Mouse (Mus musculus) embryonic fibroblast, embryonic 13.5 days (primary cell): Measurements from ENCODE around the gene Hps5. TPM values are rescaled to one million over a fixed set of nuclear protein-coding genes. Genes with fewer than 3 reads are reported as not detected.
"Not testable (repeated sequence)": the region's sequence is repeated elsewhere in the genome, so short reads cannot be mapped to it uniquely, and the experiment has no call there.

Experiments
- H3K27ac ChIP-seq: 2 replicates; pipeline ENCODE4 v1.5.1; 2012; ENCODE audit warnings: low read length, control low read depth, inconsistent platforms; ENCODE audit not compliant: insufficient read depth
- H3K4me1 ChIP-seq: 2 replicates; pipeline ENCODE4 v1.6.1; 2011; ENCODE audit warnings: low read length; ENCODE audit not compliant: control insufficient read depth, insufficient read depth
- H3K4me3 ChIP-seq: 2 replicates; pipeline ENCODE4 v1.5.1; 2011; ENCODE audit warnings: mild to moderate bottlenecking, control low read depth, low read length; ENCODE audit not compliant: insufficient read depth
- CTCF ChIP-seq: IDR thresholded peaks from 2 replicates; pipeline ENCODE4 v1.5.1; 2011; ENCODE audit warnings: mild to moderate bottlenecking, control low read depth, low read length, moderate library complexity, borderline replicate concordance; ENCODE audit not compliant: insufficient read depth
- POLR2A ChIP-seq: IDR thresholded peaks from 2 replicates; pipeline ENCODE4 v1.6.1; 2011; ENCODE audit warnings: low read depth, mild to moderate bottlenecking, control low read depth, low read length, moderate library complexity
- polyA plus RNA-seq: library from polyadenylated mRNA; stranded (reverse); fragments of >200 nt; gene quantifications from 2 replicates; pipeline ENCODE4 v1.2.4, GENCODE M21; 2011; ENCODE audit warnings: low read depth; ENCODE audit not compliant: missing spikeins, insufficient read length

Hps5 gene
- polyA plus RNA-seq, 1 experiment, result 25.9 TPM

GRCm38 (mm10) chr7:46838104-46838671 is 42.3 kb upstream of the Hps5 start:
- TF ChIP-seq CTCF (no peak), POLR2A (peak; percentile 90)
- peaks cover 6% of the 10 kb centered on the region; the same call in 1 of the 2 replicates for H3K4me1 ChIP-seq
- H3K27ac ChIP-seq, result peak overlapping the region; percentile 88
- no peak overlapping the region for H3K4me3 ChIP-seq

GRCm38 (mm10) chr7:46837073-46837472 is 41.2 kb upstream of the Hps5 start:
- Histone ChIP-seq H3K27ac (no peak overlapping the region), H3K4me1 (peaks cover 6% of the 10 kb centered on the region; the same call in 1 of the 2 replicates), H3K4me3 (no peak overlapping the region)
- TF ChIP-seq POLR2A (no peak), CTCF (no peak)

- TF ChIP-seq CTCF, result no peak
- TF ChIP-seq POLR2A, result no peak
- H3K4me1 ChIP-seq, result peaks cover 6% of the 10 kb centered on the region; the same call in 1 of the 2 replicates
- no peak overlapping the region for H3K4me3 ChIP-seq
- no peak overlapping the region for H3K27ac ChIP-seq
Observed at GRCm38 (mm10) chr7:46836357-46836756, 40.5 kb upstream of the Hps5 start.

DNA sequence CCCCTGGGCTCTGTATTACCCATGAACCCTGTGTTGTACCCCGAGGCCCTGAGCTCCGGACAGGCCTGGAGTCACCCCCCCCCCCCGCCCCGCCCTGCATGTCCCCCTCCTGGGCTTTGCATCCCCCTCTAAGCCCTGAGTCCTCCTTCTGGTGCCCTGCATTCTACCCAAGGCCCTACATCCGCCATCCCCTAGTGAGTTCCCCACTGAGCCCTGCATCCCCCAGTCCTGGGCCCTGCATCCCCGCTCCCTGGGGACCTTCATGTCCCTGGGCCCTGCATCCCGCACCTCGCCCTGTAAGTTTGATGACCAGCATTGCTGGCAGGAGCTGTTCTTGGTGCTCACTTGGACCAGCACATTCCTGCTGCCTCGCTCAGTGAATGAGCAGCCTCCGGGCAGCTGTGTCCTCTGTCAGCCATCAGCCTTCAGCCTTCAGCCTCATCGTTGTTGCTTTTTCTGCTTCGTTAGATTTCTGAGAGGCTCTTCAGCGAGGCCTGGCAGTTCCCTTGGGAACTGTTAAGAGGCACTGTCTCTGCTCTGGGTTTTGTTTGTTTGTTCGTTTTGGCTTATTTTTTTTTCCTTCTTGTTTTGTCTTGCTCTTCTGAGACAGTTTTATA is 39.2 kb upstream of the Hps5 start:
- Histone ChIP-seq H3K4me3 (no peak overlapping the region), H3K27ac (no peak overlapping the region), H3K4me1 (peaks cover 6% of the 10 kb centered on the region; the same call in 1 of the 2 replicates)
- TF ChIP-seq CTCF (no peak), POLR2A (no peak)

GRCm38 (mm10) chr7:46833670-46834255 is 37.9 kb upstream of the Hps5 start:
- TF ChIP-seq CTCF, result no peak
- no peak for TF ChIP-seq POLR2A
- H3K4me1 ChIP-seq, result no peaks in the 10 kb centered on the region
- H3K4me3 ChIP-seq, result no peak overlapping the region
- H3K27ac ChIP-seq, result no peak overlapping the region

- no peaks in the 10 kb centered on the region for H3K4me1 ChIP-seq
- no peak for TF ChIP-seq CTCF
- TF ChIP-seq POLR2A, result no peak
Observed at GRCm38 (mm10) chr7:46833266-46833665, 37.4 kb upstream of the Hps5 start.

GRCm38 (mm10) chr7:46832112-46832810 is 36.4 kb upstream of the Hps5 start:
- H3K4me1 ChIP-seq, H3K27ac ChIP-seq, H3K4me3 ChIP-seq: not testable (repeated sequence)

More at GRCm38 (mm10) chr7:46833266-46833665, 37.4 kb upstream of the Hps5 start:
- no peak overlapping the region for H3K27ac ChIP-seq
- no peak overlapping the region for H3K4me3 ChIP-seq

GRCm38 (mm10) chr7:46831693-46832092 is 35.8 kb upstream of the Hps5 start:
- no peak overlapping the region for H3K4me3 ChIP-seq
- no peaks in the 10 kb centered on the region for H3K4me1 ChIP-seq
- no peak for TF ChIP-seq CTCF
- TF ChIP-seq POLR2A, result no peak
- no peak overlapping the region for H3K27ac ChIP-seq

- Histone ChIP-seq H3K4me3 (no peak overlapping the region), H3K4me1 (no peaks in the 10 kb centered on the region), H3K27ac (no peak overlapping the region)
- TF ChIP-seq CTCF (no peak), POLR2A (no peak)
Observed at GRCm38 (mm10) chr7:46830799-46831590, 35.1 kb upstream of the Hps5 start.
